Mouse (Mus musculus) embryo, embryonic 10 days (tissue): ENCODE data around the gene C2cd4d.

Experiments
- DNase-seq: peaks from one replicate; pipeline ENCODE4 v3.0.0-alpha.2; 2015; ENCODE audit warnings: low spot score

The C2cd4d gene

GRCm38 (mm10) chr3:94362138-94362537 is at the start of gene C2cd4d:
TSS of gene C2cd4d (plus strand) at chr3:94362438.
- DNase-seq = no peak

DNA sequence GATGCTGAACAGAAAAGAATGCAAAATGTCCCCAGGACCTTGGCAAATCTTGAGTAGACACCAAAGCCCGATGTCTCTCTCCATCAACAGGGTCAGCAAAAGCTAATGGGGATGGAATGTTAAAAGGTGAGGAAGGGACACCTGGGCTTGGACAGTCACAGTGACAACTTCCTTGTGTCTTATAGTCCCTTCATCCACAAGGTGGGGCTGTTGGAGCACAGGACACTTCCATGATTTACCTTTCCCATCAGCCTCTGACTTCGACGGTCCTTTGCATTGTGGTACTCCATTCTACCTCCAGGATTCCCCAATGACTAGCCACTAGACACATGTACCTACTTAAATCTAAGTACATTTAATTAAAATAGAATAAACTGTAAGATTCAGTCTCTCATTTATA is 33.6 kb upstream of the C2cd4d start:
- DNase-seq = peak; percentile 25

GRCm38 (mm10) chr3:94334442-94334841 is 27.8 kb upstream of the C2cd4d start:
- DNase-seq = no peak

GRCm38 (mm10) chr3:94338522-94338921 is 23.7 kb upstream of the C2cd4d start:
- no peak for DNase-seq

DNA sequence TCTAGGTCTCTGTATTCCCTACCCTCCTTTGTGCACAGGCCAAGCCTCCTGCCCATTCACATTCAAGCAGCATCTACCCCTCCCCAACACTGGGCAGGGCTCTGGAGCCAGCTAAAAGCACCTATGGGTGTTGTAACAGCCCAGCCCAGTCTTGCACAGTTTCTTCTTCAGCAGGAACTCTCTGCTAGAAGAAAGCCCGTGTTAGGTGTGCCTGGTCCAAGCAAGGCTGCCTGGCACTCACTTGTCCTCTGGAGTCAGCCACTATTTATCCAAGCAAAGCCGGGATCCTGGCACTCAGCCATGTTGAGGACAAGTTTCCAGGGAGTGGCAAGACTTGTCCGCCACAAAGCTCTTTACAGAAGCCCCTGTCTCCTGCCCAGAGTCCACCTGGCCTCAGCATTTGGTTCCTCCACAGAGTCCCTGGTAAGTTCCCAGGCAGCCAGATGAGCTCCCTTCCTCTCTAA is 20.2 kb upstream of the C2cd4d start, which contains the start of gene Them5:
Gene Them5 (plus strand): TSS at position 141 of the 464 bp plus-strand sequence.
- DNase-seq = no peak

- DNase-seq = no peak
Observed at GRCm38 (mm10) chr3:94342552-94342951, 19.7 kb upstream of the C2cd4d start.

DNA sequence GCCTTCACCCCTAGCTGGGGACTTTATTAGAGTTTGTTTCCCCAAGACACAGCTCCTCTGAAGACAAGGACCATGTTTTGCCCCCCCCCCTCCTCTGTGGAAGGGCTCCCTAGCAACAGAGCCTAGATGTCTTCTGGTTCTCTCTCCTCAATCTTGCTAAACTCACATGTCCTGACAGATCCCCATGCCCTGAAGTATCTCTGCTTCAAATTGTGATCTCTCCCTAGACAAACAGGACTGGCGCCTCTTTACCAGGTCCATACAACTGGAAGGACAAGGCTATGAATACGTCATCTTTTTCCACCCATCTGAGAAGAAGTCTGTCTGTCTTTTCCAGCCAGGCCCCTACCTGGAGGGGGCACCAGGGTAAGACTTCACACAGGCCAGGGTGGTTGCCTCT is 18.1 kb upstream of the C2cd4d start:
- DNase-seq = no peak

DNA sequence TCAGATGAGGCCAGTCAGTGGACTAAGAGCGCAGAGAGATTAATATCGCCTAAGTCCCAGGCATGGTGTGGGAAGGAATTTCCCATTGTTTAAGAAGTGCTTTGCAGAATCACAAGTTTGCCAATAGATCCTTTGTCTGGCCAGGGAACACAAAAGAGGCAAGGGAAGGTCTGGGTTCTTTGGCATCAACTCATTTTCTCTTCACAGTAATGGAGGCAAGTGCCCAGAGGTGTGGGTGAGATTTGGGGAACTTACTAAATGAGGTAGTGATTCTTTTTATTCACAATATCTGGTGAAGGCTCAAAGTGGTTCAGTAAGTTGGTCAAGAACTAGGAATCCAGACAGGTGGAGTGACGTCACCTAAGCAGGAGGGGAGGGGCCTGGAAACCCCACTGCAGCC is 17.3 kb upstream of the C2cd4d start:
- DNase-seq = no peak

- DNase-seq = no peak
Observed at GRCm38 (mm10) chr3:94348146-94348545, 14.1 kb upstream of the C2cd4d start.

- DNase-seq = peak; percentile 65
Observed at GRCm38 (mm10) chr3:94360812-94361211, 1.4 kb upstream of the C2cd4d start.

DNA sequence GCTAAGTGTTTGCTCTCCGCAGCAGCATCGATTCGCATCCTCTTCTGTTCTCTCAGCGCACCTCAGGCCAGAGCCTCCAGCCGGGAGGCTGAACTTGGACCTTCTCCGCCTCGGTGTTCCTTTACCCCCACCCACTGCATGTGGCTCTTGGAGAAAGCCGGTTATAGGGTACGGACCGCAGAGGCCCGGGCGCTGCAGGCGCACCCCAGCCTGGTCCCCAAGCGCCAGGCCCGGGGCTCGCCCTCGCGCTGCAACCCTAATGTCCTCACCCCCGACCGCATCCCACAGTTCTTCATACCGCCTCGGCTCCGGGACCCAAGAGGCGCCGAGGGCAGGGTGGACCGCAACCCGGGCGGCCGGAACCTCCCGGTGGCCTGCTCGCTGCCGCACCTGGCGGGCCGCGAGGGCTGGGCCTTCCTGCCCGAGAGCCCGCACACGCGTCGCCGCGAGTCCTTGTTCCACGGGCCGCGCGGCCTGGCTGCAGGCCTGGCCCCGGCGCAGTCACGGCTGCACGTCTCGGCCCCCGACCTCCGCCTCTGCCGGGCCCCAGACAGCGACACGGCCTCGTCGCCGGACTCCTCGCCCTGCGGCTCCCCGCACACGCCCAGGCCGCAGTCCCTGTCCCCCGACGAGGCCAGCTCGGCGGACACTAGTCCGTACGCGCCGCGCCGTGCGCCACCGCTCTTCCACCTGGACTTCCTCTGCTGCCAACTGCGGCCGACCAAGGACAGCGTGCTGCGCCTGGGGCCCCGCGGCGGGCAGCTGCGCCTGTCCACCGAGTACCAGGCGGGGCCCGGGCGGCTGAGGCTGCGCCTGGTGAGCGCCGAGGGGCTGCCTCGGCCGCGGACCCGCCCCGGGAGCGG is 1.3 kb downstream of the C2cd4d start:
- peak; percentile 67 for DNase-seq

GRCm38 (mm10) chr3:94364154-94364526 is 1.9 kb downstream of the C2cd4d start:
- DNase-seq = peak; percentile 36

DNA sequence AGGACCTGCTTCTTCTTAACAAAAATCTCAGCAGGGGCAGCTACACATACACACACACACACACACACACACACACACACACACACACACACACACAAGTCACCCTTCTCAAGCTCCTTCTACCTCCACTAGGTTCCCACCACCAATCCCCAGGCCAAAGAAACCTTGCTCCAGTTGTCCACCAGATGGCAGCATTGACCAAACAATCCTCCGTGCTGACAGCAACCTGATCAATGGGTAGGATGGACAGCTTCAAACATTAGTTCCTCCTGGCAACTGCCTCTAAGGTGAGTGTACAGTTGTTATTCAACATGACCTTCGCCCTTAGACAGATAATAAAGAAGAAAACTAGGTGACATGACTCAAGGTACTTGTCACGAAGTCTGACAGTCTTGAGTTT is 4.5 kb downstream of the C2cd4d start:
- peak; percentile 89 for DNase-seq

GRCm38 (mm10) chr3:94367511-94367910 is 5.3 kb downstream of the C2cd4d start:
- DNase-seq = no peak

- no peak for DNase-seq
Observed at GRCm38 (mm10) chr3:94368631-94369030, 6.4 kb downstream of the C2cd4d start.

DNA sequence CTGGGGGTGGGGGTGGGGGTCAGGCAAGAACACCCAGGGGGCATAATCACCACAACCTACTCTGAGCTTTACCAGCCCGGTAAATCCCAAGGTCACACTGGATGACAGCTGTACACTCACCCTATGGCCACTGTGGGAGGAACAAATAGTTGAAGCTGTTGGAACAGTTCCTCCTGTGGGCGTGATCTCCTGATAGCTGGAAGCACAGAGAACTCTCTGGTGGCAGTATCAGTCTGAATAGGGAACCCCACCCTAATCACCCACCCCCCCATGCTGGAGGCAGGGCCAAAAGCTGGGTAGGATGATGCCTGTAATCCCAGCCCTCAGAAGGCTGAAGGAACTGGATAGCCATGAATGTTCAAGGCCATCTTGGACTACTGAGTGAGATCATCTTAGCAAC is 7.5 kb downstream of the C2cd4d start:
- DNase-seq = no peak

- no peak for DNase-seq
Observed at GRCm38 (mm10) chr3:94371637-94372036, 9.4 kb downstream of the C2cd4d start.

GRCm38 (mm10) chr3:94372038-94372437 is 9.8 kb downstream of the C2cd4d start:
- DNase-seq = no peak

DNA sequence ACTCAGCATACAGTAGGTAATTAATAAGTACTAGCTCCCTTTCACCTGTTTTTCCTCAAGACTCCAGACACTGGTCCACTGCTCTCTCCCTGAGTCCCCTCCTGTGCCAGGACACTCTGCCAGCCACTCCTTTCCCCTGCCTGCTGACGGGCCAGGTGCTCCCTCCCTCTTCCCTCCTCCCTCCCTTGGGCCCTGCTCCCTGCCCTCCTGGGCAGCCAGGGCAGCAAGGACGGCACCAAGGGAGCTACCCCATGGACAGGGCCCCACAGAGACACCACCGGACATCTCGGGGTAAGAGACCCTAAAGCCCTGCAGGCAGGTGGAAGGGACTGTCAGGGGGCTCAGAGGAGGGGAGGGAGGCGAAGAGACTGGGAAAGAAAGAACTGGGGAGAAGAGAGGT is 10.4 kb downstream of the C2cd4d start, which contains the start of gene Rorc:
Gene Rorc (plus strand): TSS at position 154 of the 400 bp plus-strand sequence.
- no peak for DNase-seq

DNA sequence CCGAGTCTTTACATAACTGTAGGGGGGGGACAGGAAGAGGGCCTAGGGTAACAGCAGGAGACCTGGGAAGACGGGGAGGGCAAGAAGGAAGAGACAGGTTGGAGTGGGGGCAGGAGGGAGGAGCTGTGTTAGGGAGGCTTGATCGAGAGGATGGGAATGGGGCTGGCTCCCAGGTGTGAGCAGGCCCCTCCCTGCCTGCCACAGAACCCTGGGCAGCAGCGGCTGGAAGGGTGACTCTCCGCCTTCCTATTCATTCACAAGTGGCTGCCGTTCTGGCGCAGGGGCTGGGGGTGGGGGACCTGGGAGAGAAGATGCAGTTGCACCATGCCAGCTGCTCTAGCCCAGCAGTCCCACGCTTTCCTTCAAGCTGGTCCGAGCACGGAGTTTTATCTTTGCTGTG is 10.9 kb downstream of the C2cd4d start:
- DNase-seq = no peak

- peak; percentile 27 for DNase-seq
Observed at GRCm38 (mm10) chr3:94373597-94374011, 11.4 kb downstream of the C2cd4d start.

DNA sequence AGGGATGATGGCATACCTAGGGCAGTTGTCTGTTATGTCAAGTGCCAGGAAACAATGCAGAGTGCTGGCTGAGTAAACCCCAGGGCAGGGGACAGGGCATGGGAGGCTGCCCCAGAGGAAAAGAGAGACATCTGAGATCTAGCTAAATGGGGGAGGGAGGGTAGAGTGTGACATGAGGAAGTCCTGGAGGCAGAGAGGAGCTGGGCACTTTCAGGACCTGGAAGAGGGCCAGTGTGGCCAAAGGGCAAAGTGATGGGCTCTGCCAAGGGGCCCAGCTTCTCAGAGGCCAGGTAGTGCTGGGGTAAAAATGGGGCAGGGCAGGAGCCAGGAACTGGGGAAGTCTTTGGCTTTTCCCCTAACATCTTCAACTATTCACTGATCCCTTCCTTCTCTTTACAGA is 12.4 kb downstream of the C2cd4d start:
- no peak for DNase-seq

DNA sequence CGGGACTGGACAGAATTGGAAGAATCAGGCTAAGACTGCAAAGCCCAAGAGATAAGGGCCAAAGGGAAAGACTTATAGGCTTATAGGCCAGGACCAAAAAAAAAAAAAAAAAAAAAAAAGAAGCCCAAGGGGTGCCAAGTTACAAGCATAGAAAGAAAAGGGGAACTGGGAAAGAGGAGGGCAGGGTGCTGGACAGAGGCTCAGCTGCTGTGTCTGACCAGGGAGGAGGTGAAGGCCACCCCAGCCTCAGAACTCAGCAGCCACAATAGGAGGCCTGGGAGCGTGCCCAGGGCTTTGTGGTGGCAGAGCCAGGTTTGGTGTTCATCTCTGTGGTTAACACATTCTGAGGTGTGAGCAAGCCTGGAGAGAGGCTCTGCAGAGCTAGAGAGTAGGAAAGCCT is 12.9 kb downstream of the C2cd4d start:
- no peak for DNase-seq

- no peak for DNase-seq
Observed at GRCm38 (mm10) chr3:94375861-94376260, 13.6 kb downstream of the C2cd4d start.
